Comparison of ENCODE assay signal across 10 mouse cellular contexts in genomic region chr7:81371811-81372210, GRCm38 (mm10). TPM values are rescaled to one million over a fixed set of nuclear protein-coding genes. Genes with fewer than 3 reads are reported as not detected.
A peak's percentile ranks its signal among the peaks of the same experiment; 100 is the strongest.
DNase-seq lines count a peak whose midpoint lies in the region; ATAC-seq and TF ChIP-seq lines count a peak whose summit lies in the region.
"Had no signal": no experiment of that assay in that cellular context is flagged by ENCODE, and none has a peak within 500 bp of the region (broad histone marks: within the 10 kb centered on the region; RNA-seq: fewer than 3 reads in every experiment).

No protein-coding gene starts in this region.

- no peak overlapping the region for H3K9ac ChIP-seq in lung, postnatal 0 days (replicated peaks; ENCODE audit: low read depth)
- H3K9ac ChIP-seq in forebrain, embryonic 15.5 days (replicated peaks): no peak overlapping the region; the same call in 1 of the 2 replicates
- H3K9ac ChIP-seq in limb, embryonic 14.5 days (ENCODE audit: low read depth, low read length, severe bottlenecking): no peak overlapping the region
- H3K9ac ChIP-seq: liver, embryonic 12.5 days had no signal

- TF ChIP-seq EP300 in lung, postnatal 0 days (IDR thresholded peaks at IDR 0.05): no peak

- H3K9me3 ChIP-seq in lung, postnatal 0 days (ENCODE audit: low read length): no peaks in the 10 kb centered on the region
- H3K9me3 ChIP-seq in forebrain, embryonic 15.5 days: no peaks in the 10 kb centered on the region
- H3K9me3 ChIP-seq in limb, embryonic 14.5 days (ENCODE audit: control insufficient read depth, low read length): no peaks in the 10 kb centered on the region
- H3K9me3 ChIP-seq: G1E; liver, embryonic 12.5 days had no signal

- no peak overlapping the region for H3K4me3 ChIP-seq in lung, postnatal 0 days (ENCODE audit: low read depth, low read length)
- peak overlapping the region; percentile 32 for H3K4me3 ChIP-seq in forebrain, embryonic 15.5 days
- H3K4me3 ChIP-seq in limb, embryonic 14.5 days (replicated peaks; ENCODE audit: low read length): no peak overlapping the region
- H3K4me3 ChIP-seq in olfactory bulb, adult 2 months (ENCODE audit: insufficient read depth, low read depth, low read length): peak overlapping the region; percentile 32
- H3K4me3 ChIP-seq: liver, embryonic 12.5 days had no signal

- TF ChIP-seq CTCF in lung, postnatal 0 days (IDR thresholded peaks at IDR 0.05): no peak
- no peak for TF ChIP-seq CTCF in olfactory bulb, adult 2 months (IDR thresholded peaks at IDR 0.05; ENCODE audit: insufficient read depth, low read depth, low read length)

- WGBS in lung, postnatal 0 days: 17% methylated on average over 5 of the region's 5 CpGs
- 15% methylated on average over 5 of the region's 5 CpGs for WGBS in forebrain, embryonic 15.5 days
- 20% methylated on average over 5 of the region's 5 CpGs for WGBS in limb, embryonic 14.5 days
- 34% methylated on average over 5 of the region's 5 CpGs for WGBS in olfactory bulb, adult 2 months

- no peaks in the 10 kb centered on the region for H3K36me3 ChIP-seq in lung, postnatal 0 days (ENCODE audit: insufficient read depth, low read length)
- no peaks in the 10 kb centered on the region for H3K36me3 ChIP-seq in forebrain, embryonic 15.5 days
- no peaks in the 10 kb centered on the region for H3K36me3 ChIP-seq in limb, embryonic 14.5 days (ENCODE audit: control insufficient read depth, insufficient read depth, low read length)
- H3K36me3 ChIP-seq: G1E; liver, embryonic 12.5 days had no signal

- H3K4me1 ChIP-seq in lung, postnatal 0 days (ENCODE audit: insufficient read depth, low read depth, low read length): no peaks in the 10 kb centered on the region
- peaks cover 12% of the 10 kb centered on the region; the same call in 1 of the 2 replicates for H3K4me1 ChIP-seq in forebrain, embryonic 15.5 days
- H3K4me1 ChIP-seq in limb, embryonic 14.5 days (ENCODE audit: control insufficient read depth, insufficient read depth, low read length): 0 out of 2 replicates have a peak, but pooled peaks cover 5% of the 10 kb centered on the region
- peaks cover 11% of the 10 kb centered on the region for H3K4me1 ChIP-seq in olfactory bulb, adult 2 months (ENCODE audit: control insufficient read depth, insufficient read depth, low read length)
- H3K4me1 ChIP-seq: liver, embryonic 12.5 days had no signal

- DNase-seq in lung, postnatal 0 days (ENCODE audit: low spot score): peak; percentile 13
- DNase-seq in lung, postnatal 14 days: no peak
- no peak for DNase-seq in limb, embryonic 14.5 days (ENCODE audit: low spot score)
- no peak for DNase-seq in spleen, postnatal 36 days (ENCODE audit: low spot score in 2 of 2)
- DNase-seq in gastrocnemius, postnatal 14 days: no peak
- DNase-seq: thymus, postnatal 25 days had no signal

- no peak overlapping the region for H3K4me2 ChIP-seq in lung, postnatal 0 days (replicated peaks; ENCODE audit: low read depth, low read length)
- peak overlapping the region; percentile 49 for H3K4me2 ChIP-seq in forebrain, embryonic 15.5 days (replicated peaks)
- H3K4me2 ChIP-seq in limb, embryonic 14.5 days (replicated peaks; ENCODE audit: low read depth, low read length, severe bottlenecking): peak overlapping the region; percentile 33; the same call in 1 of the 2 replicates
- H3K4me2 ChIP-seq: liver, embryonic 12.5 days had no signal

- no peak for TF ChIP-seq POLR2A in limb, embryonic 14.5 days (IDR thresholded peaks at IDR 0.05; ENCODE audit: borderline replicate concordance, extremely low read depth, insufficient read depth, insufficient read length)
- no peak for TF ChIP-seq POLR2A in olfactory bulb, adult 2 months (IDR thresholded peaks at IDR 0.05; ENCODE audit: insufficient read depth, low read depth, low read length)

- no peaks in the 10 kb centered on the region for H3K27me3 ChIP-seq in lung, postnatal 0 days (replicated peaks; ENCODE audit: insufficient read depth, low read length)
- H3K27me3 ChIP-seq in forebrain, embryonic 15.5 days: no peaks in the 10 kb centered on the region
- H3K27me3 ChIP-seq in limb, embryonic 14.5 days (ENCODE audit: control insufficient read depth, insufficient read depth, low read length): no peaks in the 10 kb centered on the region

- intact Hi-C loops in gastrocnemius, postnatal 14 days (cut with DNase I; ENCODE audit: low total_unique reads): no loop called here

- no peak overlapping the region for H3K27ac ChIP-seq in lung, postnatal 0 days (ENCODE audit: low read length)
- peak overlapping the region; percentile 19; the same call in 1 of the 2 replicates for H3K27ac ChIP-seq in forebrain, embryonic 15.5 days (replicated peaks)
- no peak overlapping the region for H3K27ac ChIP-seq in limb, embryonic 14.5 days (replicated peaks; ENCODE audit: low read depth, low read length)
- H3K27ac ChIP-seq in olfactory bulb, adult 2 months (ENCODE audit: insufficient read depth, low read depth, low read length): peak overlapping the region; percentile 55
- H3K27ac ChIP-seq: liver, embryonic 12.5 days had no signal

- ATAC-seq in lung, postnatal 0 days: no peak
- ATAC-seq in forebrain, embryonic 15.5 days (replicated peaks): peak; percentile 72
- ATAC-seq in limb, embryonic 14.5 days (ENCODE audit: low FRiP score, low read depth): no peak
- ATAC-seq: liver, embryonic 12.5 days had no signal

RNA-seq across cellular contexts. Expression of gene Rps17, which starts 26.8 kb away (rescaled TPM):
- 860 and 899 TPM in 2 replicates for polyA plus RNA-seq in lung, postnatal 0 days (2015; fragmentation: Nextera tagmentation; extraction: Ambion mirVana)
- 804 and 852 TPM in 2 replicates for polyA plus RNA-seq in forebrain, embryonic 15.5 days (2015; fragmentation: Nextera tagmentation; extraction: Ambion mirVana)
- 1,944 and 2,727 TPM in 2 replicates for polyA plus RNA-seq in limb, embryonic 14.5 days (2012; rRNA removed)
- polyA plus RNA-seq in limb, embryonic 14.5 days (2014; fragmentation: Nextera tagmentation; extraction: Ambion mirVana): 1,353 and 1,439 TPM in 2 replicates
- polyA plus RNA-seq in olfactory bulb, adult 2 months (2012; ENCODE audit: insufficient read depth, insufficient read length, low replicate concordance, missing spikeins): 2,532 TPM in 1 of 2 replicates, not detected in the other
- 1,000 to 10,000 TPM in 1 of 2 experiments, 100 to 1,000 TPM in 1; 890 to 1,010 TPM for total RNA-seq in gastrocnemius, postnatal 14 days (2021)

Comparison
In these comparisons a context has a peak if more than half of its experiments do, and no peak if none do; other contexts are left out.
1. H3K27ac ChIP-seq: peak in forebrain, embryonic 15.5 days (single experiment) and olfactory bulb, adult 2 months (single experiment); none in lung, postnatal 0 days (single experiment) and limb, embryonic 14.5 days (single experiment).
2. H3K4me3 ChIP-seq: peak in forebrain, embryonic 15.5 days (single experiment) and olfactory bulb, adult 2 months (single experiment); none in lung, postnatal 0 days (single experiment) and limb, embryonic 14.5 days (single experiment).